Mouse (Mus musculus): ENCODE measurements around the gene Psen2. TPM values are rescaled to one million over a fixed set of nuclear protein-coding genes. Genes with fewer than 3 reads are reported as not detected.
A peak's percentile ranks its signal among the peaks of the same experiment; 100 is the strongest.

Psen2 gene
- total RNA-seq, 2 experiments from 2014 or later: 17.3 to 18.9 TPM

DNA sequence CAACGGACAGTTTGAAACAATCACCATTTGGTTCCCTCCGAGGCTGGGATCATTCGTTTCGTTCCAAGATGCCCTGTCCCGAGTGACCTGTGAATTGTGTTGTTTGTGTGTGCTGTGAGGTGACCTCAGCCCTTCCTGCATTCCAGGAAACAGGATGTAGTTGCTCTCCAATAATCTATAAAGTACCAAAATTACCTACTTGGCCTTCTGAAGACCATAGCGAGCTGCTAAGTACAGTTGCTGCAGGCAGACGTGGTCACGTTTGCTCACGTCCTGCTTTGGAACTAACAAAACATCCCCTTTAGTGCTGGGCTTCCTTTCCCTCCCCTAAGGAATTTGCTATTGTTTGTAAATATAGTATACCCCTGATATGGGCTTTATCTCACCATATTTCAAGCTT, 14.3 kb upstream of the Psen2 start:
- no peak for ATAC-seq (ENCODE audit: poor library complexity, severe bottlenecking)

DNA sequence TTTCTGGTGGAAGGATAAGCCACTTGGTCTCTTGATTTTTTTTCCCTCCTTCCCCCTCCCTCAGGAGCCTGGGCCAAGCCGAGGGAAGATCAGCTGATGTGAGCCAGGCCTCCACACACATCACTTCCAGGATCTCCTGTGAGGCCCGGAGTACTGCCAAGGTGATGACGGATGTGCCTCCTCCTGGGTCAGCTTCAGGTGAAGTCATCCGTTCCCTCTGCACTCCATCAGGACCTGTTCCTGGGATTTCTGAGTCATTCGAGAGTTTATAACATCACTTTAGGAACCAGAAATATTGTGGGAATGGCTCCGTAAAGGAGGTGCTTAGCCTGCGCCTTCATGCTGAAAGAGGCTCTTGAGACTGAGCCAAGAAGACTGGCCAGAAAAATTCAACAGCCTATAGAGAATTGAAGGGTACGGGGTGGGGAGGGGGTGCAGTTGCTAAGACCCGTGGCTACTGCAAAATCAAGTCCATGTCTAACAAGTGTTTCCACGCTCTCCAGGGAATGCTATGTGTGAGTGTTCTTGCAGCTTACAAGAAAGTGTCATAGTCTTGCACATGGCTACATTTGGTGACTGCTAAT, 11.6 kb upstream of the Psen2 start:
- no peak for ATAC-seq (ENCODE audit: poor library complexity, severe bottlenecking)

DNA sequence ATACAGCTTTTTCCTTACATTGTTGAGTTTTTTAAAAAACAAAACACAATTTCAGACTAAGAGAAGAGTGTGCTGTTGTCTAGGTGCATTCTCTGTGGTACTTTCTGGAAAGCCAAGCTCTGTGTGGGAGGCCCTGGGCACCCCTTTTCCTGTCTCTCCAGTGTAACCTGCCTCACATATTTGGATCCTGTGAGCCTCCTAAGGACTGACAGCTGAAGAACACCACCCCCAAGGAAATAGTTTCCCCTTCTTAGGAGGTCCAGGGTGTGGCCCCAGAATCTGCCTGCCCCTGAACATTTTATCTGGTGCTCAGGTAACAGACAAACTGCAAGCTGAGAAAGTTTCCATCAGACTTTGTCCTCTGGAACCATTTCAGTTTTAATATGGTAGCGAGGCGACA, 5.8 kb upstream of the Psen2 start:
- no peak for ATAC-seq (ENCODE audit: poor library complexity, severe bottlenecking)

DNA sequence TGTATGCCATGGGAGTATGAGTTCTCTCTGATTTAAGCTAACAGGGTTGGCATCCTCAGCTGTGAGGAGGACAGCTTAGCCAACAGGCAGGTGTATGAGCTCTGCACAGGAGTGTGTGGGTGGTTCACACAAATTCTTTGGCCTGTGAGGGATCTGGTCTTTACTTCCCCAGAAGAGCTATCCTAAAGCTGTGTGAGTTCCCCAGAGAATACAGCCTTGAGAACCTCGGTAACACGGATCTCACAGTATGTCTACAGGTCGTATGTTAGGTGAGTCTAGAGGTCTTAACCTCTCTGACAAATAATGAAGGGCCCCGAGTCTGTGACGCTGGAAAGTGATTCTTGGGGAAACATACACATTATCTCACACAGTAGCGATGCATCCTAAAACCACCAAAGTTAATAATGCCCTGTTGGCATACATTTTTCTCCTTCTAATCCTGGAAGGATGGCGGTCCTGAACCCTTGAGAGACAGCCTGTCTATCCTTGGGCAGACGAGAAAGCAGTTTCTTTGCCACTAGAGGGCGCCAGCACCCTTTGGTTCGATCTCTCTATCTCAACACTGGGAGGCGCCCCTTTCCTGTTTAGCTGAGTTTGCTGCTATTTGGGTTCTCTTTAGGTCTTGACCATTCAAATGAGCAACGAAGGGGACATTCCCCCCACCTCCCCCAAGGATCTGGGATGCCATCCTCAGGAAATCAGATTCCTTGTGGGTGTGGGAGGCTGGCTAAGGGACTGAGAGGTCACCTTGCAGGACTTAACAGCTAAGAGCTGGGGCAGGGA, 5.2 kb upstream of the Psen2 start:
- peak; percentile 91 for ATAC-seq (ENCODE audit: poor library complexity, severe bottlenecking)

DNA sequence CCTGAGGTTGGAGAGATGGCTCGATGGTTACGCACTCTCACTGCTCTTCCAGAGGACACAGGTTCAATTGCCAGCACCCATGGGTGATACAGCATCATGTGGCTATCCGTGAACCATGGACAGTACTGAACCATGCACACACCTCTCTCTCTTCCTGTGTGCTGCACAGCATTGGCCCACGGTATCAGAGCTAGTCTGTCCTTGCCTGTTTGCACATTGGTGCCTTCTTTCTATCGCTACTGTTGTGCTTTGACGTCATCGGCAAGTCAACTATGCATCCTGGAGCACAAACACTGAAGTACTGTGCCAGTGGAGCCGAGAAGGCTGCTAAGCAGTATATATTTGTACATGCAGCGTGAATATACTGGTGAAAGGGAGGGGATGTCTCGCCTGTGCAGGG, 3.9 kb upstream of the Psen2 start:
- ATAC-seq (ENCODE audit: poor library complexity, severe bottlenecking): no peak

DNA sequence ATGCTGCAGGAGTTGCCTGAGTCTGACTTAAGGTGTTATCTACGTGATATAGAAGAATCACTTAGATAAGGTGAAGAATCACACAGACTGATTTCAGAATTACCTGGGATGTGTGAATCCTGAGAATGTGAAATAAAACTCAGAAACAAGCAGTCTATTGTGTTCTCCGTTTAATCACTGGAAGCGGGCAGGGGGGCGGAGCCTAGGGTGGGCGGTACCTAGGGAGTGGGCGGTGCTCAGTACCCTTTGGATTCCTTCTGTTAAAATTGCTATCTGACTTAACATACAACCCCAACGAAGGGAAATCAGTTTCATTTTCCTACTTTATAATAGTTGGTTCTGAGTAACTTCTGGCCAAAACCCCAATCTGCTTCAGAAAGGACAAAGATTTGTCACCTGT, 2.2 kb upstream of the Psen2 start:
- ATAC-seq (ENCODE audit: poor library complexity, severe bottlenecking): no peak

DNA sequence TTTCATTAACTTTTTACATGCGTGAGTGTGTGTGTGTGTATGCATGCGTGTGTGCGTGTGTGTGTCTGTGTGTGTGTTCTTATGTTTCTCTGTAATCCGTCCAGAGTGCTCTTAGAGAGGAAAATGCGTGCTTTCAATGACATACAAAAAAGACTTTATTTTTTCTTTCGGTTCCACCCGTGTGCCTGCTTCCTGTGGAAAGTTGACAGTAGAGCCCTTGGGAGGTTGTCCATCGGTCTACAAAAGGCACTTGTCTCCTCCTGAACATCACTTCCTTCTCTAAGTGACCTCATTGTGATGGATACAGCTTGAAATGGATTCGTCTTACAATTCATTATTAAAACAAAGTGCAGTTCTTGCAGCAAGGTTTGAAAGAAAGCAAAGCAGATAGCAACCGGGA, 1.6 kb upstream of the Psen2 start:
- no peak for ATAC-seq (ENCODE audit: poor library complexity, severe bottlenecking)

DNA sequence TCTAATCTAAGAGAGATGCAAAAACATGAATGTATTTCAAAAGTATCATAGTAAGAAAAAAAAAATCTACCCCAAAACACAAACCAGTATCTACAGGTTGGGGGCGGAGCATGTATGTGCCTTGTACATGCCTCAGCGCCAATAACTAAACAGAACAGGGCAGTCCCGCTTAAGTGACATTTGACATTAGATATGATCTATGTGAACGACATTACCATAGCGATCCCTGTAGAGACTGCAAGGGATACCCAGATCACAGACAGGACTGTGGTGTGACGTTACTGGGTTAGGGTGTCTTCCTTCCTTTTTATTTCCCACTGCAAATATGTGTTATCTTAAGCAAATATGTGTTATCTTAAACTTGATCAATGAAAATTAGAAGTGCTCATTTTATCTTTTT, 1.2 kb upstream of the Psen2 start:
- no peak for ATAC-seq (ENCODE audit: poor library complexity, severe bottlenecking)

DNA sequence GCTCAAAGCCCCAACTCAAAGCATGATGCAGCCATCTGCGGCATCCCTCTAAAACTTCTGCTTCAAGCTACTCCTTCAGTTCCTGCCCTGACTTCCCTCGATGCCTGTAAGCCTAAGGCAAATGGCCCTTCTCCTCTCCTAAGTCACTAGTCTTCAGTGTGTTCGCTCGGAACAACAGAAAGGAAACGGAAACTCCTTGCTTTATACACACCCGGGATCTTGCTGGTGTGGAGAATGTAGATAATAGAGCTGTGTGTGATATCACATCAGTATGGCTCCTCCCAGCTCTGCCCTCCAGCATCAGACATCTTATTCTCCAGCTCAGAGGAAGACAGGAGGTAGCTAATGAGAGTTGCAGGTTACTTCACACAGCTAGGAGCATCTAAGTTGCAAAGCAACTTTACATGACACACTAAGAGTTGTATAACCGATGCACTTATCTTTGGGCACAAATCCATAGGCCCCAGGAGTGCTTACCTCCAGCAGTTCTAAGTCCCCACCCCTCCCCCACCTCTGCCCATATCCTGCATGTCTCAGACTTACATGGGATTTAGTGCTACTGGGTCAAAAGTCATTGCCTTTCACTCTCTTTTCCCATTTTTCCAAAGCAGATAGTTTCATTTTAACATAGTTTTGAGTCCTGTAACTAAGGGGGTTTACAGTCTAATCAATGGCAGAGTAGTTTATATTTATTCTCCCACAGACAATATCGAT, 1.2 kb downstream of the Psen2 start:
- ATAC-seq (ENCODE audit: poor library complexity, severe bottlenecking): no peak

DNA sequence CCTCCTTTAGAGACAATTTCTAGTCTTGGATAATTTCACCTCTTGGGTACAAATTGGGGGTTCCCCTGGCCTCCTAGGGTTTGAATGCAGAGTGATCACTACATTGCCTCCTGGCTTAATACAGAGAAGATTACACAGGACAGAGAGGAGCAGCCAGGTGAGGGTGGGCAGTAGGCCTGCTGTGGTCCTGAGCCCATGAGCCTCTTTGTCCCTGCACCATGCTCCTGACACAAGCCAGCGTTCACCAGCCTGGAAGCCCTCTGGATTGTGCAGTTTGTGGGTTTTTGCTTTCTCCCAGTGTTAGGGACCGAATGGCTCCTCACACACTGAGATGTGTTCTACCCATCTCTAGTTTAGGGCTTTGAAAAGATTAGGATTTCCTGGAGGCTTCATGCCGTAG, 1.8 kb downstream of the Psen2 start:
- no peak for ATAC-seq (ENCODE audit: poor library complexity, severe bottlenecking)

DNA sequence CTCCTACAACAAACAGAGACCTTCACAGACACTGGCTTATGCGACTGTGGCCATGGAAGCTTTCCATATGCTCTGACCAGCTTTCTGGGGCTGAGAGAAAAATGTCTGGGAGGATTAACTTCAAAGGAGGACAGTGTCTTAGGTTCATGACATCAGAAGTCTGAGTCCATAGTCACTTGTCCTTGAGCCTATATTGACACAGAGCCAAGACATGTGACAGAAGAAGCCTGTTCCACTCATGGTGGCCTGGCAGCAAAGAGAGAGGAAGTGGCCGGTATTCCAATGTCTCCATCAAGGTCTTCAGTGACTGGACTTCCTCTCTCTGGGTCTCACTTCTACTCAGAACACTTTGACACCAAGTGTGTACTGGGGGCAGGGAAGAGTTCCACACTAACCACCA, 2.4 kb downstream of the Psen2 start:
- ATAC-seq (ENCODE audit: poor library complexity, severe bottlenecking): peak; percentile 45

DNA sequence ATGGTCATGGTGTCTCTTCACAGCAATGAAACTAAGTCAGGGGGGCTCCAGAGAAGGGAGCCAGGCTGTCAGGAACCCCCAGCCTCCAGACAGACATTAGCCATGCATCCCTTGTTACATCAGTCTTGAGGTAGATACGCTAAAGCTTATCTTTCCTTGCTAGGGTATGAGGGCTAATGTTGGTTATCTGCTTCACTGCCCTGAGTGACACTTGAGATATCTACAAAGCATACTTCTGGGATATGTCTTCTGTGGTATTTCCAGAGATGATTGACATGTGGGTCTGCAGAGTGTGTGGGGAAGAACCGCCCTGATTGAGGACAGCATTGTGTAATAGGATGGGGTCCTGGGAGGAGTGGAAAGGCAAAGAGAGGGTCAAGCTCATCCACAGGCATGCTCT, 3.5 kb downstream of the Psen2 start:
- ATAC-seq (ENCODE audit: poor library complexity, severe bottlenecking): no peak

DNA sequence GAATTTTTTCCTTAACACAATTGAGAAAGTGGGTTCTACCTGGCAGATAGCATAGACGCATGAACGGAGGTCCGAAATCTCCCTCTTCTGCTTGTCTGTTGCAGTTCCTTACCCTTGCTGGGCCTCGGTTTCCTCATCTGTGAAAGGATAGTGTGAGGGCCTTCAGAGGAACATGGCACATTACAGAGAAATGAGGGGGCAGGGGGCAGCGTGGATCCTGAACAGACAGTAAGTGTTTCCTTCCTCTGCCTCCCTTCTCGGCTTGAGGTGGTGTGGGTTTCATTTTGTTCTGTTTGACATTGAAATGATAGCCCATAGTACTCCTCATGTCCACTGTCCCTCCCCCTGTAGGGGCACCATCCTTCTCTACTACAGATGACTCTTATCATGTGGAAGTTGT, 5.8 kb downstream of the Psen2 start:
- ATAC-seq (ENCODE audit: poor library complexity, severe bottlenecking): no peak

DNA sequence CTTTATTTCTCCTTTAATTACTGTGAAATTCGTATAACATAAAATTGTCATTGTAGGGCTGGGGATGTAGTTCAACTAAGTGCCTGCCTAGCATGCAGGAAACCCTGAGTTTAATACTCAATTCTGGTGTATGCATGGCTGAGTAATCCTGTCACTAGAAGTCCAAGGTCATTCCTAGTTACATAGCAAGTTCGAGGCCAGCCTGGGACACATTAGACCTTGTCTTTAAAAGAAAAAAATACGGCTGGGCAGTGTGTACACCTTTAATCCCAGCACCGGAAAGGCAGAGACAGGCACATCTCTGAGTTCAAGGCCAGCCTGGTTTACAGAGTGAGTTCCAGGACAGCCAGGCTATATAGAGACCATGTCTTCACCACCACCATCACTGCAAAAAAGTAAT, 6.4 kb downstream of the Psen2 start:
- no peak for ATAC-seq (ENCODE audit: poor library complexity, severe bottlenecking)

DNA sequence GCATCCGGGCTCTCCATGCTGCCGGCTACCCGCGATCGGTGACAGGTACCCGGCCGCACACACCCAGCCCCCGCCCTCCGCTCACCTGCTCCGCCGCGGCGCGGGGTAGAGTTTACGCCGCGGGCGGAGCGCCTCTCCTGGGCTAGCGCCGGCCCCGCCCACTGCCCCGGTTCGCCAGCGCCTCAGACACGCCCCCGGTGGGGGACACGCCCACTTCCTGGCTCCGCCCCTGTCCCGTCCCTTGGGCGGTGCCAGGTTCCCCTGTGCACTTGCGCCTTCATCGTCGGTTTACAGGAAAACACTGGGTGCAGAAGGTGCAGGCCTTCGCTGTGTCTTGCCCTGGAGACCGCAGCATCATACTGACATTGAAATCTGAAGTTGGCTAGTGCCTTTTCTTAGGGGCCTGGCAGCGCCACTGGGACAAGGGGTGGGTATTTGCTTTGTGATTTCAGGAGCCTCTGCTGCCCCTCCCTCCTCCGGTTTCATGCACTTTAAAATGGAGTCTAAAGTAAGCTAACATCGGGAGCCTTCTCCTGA, 7.0 kb downstream of the Psen2 start:
- ATAC-seq (ENCODE audit: poor library complexity, severe bottlenecking): peak; percentile 90

DNA sequence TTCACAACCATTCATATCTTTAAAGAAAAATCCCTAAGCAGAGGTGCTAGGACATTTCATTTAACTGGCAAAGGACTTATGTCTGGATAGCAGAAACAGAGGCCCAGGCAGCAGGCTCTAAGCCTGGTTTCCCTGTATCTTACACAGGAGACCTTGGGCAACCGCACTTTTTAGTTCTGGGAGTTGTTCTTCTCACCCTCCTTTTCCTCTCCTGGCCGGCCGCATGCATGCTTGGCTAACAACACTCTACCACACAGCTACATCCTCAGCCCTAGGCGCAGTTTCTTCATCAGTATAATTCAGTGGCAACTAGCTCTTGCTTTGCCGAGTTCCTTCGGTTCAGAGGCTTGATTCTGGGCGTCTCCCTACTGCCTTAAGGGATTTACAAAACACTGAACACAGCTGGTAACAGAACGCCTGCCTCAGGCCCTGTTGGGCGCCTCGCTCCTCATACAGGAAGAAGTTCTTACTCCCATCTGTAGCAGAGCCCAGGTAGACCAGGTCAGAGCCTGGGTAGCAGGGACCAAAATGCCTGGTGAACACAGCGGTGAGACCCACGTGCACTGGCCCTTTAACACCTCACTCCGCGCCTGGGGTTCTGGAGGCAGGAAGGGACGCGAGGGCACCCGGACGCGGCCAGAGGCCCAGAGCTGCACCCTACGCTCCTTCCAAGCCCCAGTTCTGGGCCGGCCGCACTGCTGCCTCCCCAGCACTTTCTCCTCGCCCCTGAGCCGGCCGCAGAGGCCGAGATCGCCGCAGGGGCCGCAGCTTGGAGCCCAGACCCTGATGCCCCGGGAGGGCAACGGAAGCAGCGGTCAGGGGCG, 7.7 kb downstream of the Psen2 start:
- ATAC-seq (ENCODE audit: poor library complexity, severe bottlenecking): peak; percentile 29

DNA sequence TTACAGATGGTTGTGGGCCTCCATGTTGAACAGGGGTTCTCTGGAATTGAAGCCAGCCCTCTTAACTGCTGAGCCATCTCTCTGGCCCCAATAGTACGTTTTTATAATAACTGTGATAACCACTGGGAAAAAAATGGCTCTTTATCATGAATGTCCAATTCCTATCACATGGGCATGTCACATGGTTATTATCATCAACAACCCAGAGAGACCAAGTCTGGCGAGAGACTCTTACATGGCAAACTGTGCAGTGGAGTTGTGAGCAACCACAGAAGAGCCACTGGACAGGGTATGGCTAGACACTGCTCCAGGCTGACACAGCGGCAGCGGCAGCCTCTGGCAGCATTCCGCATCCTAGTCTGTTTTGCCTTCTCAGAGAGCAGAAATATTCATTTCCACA, 8.9 kb downstream of the Psen2 start:
- ATAC-seq (ENCODE audit: poor library complexity, severe bottlenecking): no peak

DNA sequence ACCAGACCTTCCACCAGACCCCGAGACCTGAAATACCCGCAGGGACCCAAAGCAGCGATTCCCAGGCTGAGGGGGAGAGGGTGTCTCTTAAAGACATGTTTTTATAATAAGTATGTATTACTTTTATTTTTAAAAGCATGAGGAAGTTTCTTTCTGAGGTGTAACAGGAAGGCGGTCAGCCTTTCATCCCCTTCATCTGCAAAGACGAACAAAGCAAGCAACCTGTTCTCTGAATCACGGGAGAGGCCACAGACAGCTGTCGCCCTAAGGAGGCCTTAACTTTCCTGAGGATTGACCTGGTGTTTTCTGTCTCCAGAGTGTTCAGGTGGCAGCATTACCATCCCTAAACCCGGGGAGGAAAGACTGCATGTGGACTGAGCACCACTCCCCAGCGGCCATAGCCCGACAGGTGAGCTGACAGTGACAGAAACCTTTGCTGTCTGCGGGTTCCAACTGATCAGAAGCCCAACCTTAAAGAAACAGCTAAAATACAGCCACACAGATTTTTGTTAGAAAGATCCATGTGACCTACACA, 10.5 kb downstream of the Psen2 start:
- no peak for ATAC-seq (ENCODE audit: poor library complexity, severe bottlenecking)

DNA sequence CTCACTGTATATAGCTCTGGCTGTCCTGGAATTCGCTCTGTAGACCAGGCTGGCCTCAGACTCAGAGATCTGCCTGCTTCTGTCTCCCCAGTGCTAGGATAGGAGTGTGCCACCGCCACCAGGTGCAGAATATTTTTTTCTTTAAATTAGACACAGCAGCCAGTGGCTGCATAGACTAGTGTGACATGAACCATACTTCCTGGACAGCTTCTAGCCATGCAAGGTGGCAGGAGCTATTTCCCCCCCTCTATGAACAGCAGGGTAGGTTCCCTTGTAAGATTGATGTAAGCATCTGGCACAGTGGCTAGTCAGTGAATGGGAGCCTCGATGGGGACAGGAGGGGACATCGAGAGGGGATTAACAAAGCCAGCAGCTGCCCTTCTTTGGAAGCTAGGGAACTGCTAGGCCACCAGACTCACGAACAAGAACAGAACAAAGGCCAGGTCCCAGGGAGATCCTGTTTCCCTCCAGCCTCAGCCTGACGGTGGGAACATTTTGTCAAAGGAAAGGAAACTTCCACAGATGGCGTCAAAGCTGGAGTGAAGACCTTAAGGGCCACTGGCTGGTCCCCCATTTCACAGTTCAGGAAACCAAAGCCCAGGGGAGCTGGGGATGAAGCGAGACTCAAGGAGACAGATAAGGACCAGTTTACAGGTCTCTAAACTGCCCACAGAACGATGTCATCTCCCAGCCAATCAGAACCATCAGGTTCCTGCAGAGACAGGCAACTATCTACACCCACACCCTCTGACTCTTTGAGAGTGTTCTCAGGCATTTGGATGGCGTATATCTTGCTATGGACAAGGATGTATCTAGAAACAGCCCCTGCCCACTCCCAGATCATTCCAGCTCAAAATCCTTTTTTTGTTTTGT, 11.8 kb downstream of the Psen2 start:
- no peak for ATAC-seq (ENCODE audit: poor library complexity, severe bottlenecking)

DNA sequence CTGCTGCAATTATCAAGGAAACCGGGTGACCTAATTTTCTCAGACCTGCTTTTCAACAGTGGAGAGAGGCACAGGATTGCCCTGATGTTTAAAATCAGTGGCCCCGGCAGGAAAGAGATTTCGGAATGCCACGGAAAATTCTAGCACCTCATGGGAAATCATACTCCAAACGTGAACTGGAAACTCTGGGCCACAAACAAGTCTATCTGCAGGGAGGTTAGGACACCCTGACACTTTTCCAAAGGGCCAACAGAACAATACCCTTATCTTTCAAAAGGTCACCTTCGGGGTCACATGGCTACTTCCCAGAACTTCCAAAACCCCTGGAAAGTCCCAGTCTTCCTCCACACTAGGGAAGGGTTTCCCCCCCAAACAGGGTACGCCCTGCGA, 12.8 kb downstream of the Psen2 start:
- ATAC-seq (ENCODE audit: poor library complexity, severe bottlenecking): no peak
